Mouse (Mus musculus) activated CD4-positive, CD25-positive, alpha-beta regulatory T cell, adult 9 weeks (primary cell): ENCODE measurements around the gene Abca8b. TPM values are rescaled to one million over a fixed set of nuclear protein-coding genes. Genes with fewer than 3 reads are reported as not detected.

Source experiments
- polyA plus RNA-seq: library from polyadenylated mRNA; unstranded; fragments of 100-300 nt; shearing (Covaris generic); gene quantifications from one replicate; pipeline ENCODE4 v1.2.1, GENCODE M21; 2017

Abca8b gene
- polyA plus RNA-seq, result not detected

DNA sequence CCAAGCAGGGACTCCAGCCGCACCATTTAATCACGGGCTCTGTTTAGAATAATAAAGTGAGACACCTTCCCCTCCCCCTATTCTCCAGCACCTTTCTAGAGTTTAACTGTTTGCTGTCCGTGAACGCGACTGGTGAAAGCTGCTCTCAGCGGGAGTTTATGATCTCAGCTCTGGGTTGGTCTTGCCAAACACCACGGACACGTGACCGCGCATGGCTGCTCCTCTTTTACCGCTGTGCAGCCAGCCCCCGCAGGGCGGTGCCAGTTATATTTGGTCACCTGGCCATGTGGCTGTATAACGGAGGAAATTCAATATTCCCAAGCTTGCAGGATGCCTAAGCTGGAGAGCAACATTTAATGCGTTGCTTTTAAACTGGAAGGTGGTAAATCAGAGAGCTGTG lies at the start of gene Abca8b:
Gene Abca8b (minus strand): TSS at position 222 of the 400 bp plus-strand sequence.

Other genes starting within 250 kb of the Abca8b start
- gene 1700012B07Rik, start 167.8 kb downstream of the Abca8b start, polyA plus RNA-seq, result 0.33 TPM
- not detected for gene Abca8a, start 100.1 kb upstream of the Abca8b start, polyA plus RNA-seq
- gene Abca9, start 172.4 kb upstream of the Abca8b start, polyA plus RNA-seq, result 0.04 TPM